Mouse (Mus musculus): ENCODE measurements around the gene Btbd16. TPM values are rescaled to one million over a fixed set of nuclear protein-coding genes. Genes with fewer than 3 reads are reported as not detected.
A peak's percentile ranks its signal among the peaks of the same experiment; 100 is the strongest.

Btbd16 gene
- total RNA-seq, 2 experiments from 2014 or later, result 0.86 to 0.87 TPM

DNA sequence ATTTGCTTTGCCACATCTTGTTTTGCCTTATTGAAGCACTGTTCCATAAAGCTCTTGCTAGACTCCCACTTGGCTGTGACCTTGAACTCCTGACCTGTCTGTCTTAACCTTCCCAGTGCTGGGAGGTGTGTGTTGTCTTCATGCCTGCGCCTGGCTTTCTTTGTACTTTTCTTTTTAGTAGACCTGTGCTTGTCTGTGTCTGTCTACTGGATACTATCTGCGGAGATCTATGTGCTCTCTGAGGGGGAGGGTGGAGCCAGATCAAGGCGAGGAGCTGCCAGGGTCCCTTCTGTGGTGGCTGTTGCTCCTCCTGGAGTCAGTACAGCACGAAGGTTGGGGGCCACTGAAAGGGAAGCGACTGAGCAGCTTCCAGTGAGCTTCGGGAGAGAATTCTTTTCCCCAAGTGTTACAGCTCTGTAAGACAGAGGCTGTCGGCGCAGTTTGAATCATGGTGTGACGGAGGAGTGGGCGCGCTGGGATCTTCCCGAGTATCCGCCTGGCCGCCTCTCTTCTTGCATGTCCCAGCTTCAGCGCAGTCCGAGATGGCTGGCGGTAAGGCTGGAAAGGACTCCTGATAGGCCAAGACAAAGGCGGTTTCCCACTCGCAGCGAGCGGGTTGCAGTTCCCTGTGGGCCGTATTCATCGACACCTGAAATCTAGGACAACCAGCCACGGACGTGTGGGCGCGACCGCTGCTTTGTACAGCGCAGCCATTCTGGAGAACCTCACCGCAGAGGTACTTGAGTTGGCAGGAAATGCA, 7.3 kb upstream of the Btbd16 start:
- DNase-seq (ENCODE audit: extremely low spot score in 1 of 2, low spot score in 1 of 2), result no peak

DNA sequence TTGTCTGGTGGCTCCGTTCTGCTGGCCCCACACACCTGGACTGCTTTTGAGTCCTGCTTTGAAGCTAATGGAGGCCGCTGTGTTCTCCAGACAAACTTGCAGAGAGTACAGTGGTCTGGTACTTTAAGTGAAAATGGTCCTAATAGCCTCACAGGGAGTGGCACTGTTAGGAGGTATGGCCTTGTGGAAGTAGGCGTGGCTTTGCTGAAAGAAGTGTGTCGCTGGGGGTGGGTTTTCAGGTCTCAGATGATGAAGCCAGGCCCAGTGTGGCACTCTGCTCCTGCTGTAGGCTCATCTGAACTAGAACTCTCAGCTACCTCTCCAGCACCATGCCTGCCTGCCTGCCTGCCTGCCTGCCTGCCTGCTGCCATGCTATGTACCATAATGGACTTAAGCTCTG, 5.7 kb upstream of the Btbd16 start:
- DNase-seq (ENCODE audit: extremely low spot score in 1 of 2, low spot score in 1 of 2), result no peak

DNA sequence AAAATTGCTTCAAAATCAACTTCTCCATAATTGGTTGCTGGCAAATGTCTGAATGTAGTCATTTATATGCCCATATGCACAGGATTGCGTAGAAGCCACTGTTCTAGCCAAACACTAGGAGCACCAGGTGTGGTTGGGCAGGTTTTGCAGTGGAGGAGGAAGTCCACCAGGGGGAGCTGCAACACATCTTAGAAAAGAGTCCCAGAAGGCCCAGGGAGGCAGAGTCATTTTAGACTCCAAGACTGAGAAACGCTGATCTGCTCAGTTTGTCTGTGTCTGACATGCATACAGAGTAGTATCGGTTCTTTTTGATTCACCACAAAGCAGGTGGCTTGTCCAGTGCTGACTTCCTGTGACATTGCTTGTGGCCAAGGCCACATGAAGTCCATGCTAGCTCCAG, 3.2 kb upstream of the Btbd16 start:
- peak; percentile 59 to 90 for DNase-seq (ENCODE audit: extremely low spot score in 1 of 2, low spot score in 1 of 2)

DNA sequence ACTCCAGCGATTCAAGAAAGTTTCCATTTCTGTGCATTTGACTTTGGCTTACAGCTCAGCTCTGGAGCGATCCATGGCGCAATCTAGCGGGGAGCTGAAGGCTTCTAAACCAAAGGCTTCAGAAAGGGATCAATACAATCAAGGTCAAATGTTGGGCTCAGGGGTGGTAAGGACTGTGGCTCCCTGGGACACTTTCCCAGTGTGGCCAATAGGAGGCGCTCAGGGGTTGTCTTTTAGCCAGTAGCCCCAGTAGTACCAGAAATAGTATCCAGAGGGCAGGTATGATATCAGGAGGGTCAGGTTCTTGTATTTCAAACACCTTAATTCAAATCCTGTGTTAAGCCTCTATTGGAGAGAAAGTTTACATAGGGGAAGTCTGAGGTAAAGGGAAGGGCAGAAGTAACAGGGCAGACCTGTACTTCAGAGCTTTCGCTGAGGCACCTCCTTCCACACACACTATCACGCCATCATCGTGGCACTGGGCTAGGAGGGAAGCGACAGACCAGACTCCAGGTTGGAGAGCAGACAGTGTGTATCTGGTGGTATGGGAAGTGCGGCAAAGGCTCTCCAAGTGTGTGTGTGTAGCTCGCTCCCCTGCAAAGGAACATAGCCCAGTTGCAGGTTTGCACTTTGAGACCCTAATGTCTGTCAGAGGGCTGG, 568 bp upstream of the Btbd16 start:
- DNase-seq (ENCODE audit: extremely low spot score in 1 of 2, low spot score in 1 of 2), result peak in 1 of 2 experiments; percentile 51

DNA sequence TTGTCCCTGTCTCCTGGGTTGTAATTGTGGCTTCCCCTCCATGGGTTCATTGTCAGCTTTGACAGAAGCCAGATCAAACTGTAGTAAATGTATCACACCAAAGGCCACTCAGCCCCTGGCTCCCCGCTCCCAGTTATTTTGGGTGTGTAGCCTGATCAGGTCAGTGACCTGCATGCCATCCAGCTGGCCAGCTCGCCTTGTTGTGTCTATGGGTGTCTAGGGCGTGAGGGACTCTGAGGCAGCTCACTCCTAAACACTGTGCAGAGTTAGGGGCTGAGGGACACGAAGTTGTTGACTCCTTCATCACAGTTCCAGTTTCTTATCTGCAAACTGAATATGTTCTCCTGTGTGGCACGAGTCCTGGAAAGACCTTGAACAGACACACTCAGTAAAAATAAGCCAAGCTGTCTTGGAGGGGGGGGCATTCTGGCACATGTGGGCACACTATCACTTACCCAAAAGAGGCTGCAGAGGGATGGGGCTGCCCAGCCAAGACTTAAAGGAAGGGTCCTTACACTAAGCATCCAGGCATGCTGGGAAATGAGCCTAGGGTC, 7.1 kb downstream of the Btbd16 start:
- no peak for DNase-seq (ENCODE audit: extremely low spot score in 1 of 2, low spot score in 1 of 2)

DNA sequence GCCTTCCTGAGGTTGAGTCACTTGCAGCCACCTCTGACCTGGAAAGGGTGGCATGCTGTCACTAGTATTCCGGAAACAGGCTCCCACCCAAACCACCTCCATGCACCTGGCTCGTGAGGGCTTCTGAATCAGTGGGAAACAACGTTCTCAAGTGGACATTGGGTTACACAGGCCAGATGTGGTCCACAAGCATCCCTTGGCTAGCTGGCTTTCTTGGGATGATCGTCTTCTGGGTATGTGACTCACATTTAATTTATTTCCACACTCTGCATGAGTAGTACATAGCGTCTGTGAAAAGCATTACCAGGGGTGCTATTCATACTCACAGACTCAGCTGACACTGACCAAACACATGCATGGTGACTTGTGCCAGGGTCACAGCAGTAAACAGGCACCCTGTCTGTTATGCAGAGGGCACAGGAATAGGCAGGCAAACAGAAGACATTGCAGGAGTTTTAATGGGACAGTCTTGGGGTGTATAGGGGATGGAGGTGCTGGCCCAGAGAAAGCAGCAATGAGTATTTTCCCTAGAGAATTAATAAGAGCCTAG, 8.7 kb downstream of the Btbd16 start:
- no peak for DNase-seq (ENCODE audit: extremely low spot score in 1 of 2, low spot score in 1 of 2)

DNA sequence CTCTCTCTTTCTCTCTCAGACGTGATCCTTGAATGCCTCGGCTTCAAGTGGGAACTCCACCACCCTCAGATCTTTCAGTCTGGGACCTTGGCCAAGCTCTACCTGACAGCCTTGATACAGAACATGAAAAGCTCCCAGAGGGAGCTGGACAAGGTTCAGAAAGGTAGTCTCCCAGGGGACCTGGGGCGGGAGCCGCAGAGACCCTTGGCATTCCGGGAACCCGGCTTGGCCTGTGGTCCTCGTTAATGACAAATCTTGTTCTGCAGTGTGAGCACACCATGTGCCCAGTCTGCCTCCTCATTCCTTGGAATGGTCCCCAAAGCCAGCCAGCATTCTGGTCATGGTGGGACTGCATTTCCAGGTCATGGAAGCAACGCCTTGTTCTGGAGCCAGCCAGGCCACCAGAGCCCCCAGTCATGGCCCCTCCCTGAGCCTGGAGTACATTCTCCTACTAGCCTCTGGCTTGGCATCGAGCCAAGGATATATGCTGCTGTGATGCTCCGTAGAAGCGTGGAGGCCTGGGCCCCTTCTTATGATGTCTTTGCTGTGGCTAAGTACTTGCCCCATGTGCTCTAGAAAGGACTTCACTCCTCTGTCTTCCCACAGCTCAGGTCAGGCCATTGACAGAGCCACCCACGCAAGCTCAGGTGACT, 12.2 kb downstream of the Btbd16 start:
- DNase-seq (ENCODE audit: extremely low spot score in 1 of 2, low spot score in 1 of 2), result no peak

DNA sequence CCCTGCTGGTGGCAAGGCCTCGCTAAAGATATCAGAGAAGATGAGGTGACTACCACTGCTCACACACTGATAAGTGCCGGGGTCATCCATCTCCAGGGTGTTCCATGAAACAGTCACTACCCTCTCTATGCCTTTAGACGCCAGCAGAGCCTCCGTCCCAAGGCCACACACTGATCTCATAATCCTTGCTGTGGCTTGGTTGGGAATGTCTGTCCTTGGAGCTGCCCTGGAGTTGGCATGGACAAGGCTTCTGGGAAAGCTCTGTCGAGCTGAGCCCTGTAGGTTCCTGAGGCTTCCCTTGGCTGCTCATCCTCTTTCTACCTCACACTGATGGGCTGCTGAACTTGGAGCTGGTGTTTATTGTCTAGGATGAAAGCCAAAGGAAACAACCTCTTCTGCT, 12.8 kb downstream of the Btbd16 start:
- no peak for DNase-seq (ENCODE audit: extremely low spot score in 1 of 2, low spot score in 1 of 2)

DNA sequence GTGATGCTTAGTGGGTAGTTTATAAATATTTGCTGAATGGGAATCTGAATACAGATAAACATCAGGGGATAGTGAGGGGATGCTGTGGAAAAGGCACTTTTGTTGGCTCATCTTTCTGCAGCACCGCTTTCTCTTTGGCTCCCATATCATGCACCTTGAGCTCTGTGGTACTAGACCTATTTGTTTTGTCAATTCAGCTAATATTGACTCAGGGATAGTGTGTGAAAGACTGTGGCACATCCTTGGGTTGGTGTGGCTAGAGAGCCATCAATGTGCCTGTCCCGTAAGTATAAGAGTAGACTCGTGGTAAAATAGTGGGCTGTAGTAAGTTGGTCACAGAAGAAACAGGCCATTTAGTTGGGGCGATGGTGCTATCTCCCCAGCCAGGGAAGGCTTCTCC, 13.7 kb downstream of the Btbd16 start:
- DNase-seq (ENCODE audit: extremely low spot score in 1 of 2, low spot score in 1 of 2), result no peak

DNA sequence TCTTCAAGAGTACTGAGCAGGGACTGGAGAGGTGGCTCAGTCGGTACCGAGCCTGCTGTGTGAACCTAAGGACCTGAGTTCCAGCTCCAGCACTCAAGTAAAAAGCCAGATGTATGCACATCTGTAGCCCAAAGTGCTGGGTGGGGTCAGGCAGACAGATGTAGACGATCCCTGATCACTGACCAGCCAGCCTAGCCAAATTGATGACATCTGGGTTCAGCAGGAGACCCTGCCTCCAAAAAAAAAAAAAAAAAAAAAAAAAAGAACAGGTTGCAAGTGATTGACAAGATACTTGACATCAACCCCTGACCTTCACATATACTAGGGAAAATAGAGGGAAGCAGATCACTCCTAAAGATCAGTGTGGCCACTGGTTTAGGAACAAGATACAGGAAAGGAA, 15.1 kb downstream of the Btbd16 start:
- no peak for DNase-seq (ENCODE audit: extremely low spot score in 1 of 2, low spot score in 1 of 2)

DNA sequence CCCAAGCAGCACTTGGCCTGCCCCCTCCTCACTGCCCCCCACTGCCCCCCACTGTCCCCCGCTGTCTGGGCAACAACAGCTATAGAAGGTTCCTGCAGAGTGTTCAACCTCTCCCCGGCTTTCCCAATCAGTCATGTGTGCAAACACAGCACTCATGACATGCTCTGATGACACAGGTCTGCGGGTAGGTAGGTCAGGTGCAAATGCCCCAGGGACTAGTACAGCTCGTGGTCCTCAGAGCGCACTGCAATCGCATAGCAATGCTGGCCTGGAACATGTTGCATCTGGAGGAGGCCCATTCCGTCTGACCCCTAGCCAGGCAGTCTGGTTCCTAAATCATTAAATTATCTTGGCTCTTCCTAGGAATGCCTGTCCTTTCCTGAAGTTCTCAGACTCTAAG, 15.6 kb downstream of the Btbd16 start:
- DNase-seq (ENCODE audit: extremely low spot score in 1 of 2, low spot score in 1 of 2), result no peak

DNA sequence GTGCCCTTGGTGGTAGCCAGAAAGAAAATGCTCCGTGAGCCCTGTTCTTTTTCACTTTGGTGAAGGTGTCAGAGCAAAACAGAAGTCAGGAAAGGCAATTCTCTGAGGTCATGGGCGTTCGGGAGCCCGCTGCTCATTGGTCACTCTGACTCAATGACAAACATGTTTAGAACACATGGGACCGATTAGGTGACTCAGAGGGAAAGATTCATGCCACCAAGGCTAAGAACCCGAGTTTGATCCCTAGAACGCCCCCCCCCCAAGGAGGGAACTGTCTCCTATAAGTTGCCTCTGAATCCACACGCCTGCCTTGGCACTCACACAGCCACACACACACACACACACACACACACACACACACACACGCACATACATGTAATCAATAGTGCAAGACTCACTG, 19.8 kb downstream of the Btbd16 start:
- DNase-seq (ENCODE audit: extremely low spot score in 1 of 2, low spot score in 1 of 2), result no peak

DNA sequence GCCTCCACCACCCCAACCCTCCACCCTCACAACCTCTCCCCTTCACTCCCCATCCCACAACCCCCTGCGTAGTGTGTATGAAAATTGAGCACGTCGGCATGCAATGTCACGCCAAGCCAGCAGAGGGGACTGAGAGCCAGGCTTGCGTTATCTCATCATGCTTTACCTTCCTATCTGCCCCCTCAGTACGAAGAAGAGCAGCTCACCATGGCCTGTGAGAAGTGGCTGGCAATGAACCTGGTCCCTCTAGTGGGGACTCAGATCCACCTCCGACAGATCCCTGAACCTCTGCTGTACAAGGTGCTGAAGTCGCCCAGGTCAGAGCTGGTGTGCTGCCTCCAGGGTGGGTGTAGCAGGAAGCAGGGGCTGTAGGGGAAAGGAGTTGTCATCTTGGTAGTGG, 22.9 kb downstream of the Btbd16 start:
- DNase-seq (ENCODE audit: extremely low spot score in 1 of 2, low spot score in 1 of 2), result no peak

DNA sequence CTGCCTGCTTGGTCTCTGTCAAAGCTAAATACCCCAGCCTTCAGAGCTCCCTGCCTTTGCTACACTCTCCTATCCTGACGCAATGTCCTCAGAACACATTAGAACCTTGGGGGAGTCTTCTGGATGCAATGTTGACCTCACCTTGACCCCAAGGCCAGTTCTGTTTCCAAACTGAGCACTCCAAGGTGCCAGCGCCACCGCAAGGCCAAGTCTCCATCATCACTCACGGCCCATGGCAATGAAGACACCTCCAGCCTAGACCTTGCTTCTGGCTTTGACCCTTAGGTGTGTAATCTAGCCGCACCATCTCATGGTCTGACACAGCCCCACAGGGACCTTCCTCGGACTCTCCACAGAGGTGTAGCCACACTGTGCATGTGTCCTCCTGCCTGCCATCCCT, 23.7 kb downstream of the Btbd16 start:
- no peak for DNase-seq (ENCODE audit: extremely low spot score in 1 of 2, low spot score in 1 of 2)

DNA sequence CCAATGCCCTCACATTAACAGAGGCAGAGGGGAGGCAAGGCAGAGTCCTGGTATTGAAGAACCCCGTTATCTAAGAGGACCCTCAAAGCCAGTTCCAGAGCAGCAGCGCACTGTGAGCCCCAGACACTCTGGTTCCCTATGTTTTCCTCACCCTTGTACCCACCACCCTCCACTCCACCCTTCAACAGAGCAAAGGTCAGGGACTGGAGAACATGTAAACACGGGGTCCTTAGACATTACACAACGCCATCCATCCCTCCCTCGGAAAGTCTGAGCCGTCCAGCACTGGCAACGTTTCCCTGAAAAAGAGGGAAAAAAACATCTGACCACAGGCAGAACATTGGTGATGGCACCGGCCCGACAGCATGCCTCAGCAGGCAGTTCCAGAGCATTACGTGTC, 25.5 kb downstream of the Btbd16 start:
- no peak for DNase-seq (ENCODE audit: extremely low spot score in 1 of 2, low spot score in 1 of 2)

DNA sequence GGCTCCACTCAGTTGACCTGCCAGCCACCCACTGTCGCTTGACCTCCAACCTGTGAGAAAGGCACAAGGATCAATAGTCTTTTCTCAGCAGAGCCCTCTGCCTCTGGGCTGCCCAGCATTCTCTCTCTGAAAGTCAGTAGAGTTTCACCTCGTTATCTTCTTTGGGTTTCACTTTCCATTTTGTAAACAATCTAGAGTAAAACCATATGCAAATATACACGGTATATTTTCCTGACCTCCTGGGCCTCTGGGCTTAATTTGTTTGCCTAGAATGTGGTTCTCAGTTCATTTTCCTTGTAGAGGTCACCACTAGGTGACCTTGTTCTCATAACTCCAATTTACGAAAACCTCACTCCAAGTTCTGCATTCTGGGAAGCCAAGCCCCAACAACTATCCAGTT, 26.8 kb downstream of the Btbd16 start:
- DNase-seq (ENCODE audit: extremely low spot score in 1 of 2, low spot score in 1 of 2), result no peak

DNA sequence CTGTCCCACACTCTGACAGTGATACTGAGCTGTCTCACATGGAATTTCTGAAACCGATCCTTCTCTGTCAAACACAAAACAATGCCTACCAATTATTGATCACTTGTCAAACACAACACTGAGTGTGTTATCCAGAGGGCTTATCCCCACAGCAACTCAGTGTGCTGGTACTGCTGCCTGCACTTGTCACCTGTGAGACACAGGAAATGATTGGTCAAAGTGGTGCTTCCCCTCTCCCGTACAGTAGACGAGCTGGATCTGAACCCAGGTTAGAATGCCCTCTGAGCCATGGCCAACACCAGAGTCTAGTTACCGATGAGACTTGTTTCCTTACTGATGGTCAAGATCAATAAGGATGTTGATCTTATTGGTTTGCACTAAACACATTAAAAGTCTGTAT, 27.9 kb downstream of the Btbd16 start:
- no peak for DNase-seq (ENCODE audit: extremely low spot score in 1 of 2, low spot score in 1 of 2)

DNA sequence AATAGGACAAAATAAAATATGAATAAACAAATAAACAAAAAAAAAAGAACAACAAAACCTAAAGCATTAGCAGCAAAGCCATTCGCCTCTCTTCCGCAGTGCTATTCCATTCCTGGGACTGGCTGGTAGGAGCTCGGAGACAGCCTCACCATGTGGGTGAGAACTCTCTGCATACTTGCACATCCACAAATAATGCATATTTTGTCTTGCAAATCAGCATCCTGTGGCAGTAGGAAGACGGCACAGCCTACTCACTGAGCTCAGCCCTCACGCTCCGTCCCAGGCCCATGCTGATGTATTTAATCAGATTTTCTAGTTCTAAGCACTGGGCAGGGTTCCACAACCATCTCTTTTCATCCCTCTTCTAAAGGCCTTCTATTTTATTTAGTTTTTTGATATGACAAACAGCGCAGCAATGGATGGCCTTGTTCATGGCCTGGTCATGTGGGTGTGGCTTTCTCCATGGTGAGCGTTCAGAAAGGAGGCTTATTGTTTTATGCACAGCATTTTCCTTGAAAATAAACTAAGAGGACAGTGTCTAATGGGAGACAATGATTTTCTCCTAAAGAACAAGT, 29.5 kb downstream of the Btbd16 start:
- no peak for DNase-seq (ENCODE audit: extremely low spot score in 1 of 2, low spot score in 1 of 2)

DNA sequence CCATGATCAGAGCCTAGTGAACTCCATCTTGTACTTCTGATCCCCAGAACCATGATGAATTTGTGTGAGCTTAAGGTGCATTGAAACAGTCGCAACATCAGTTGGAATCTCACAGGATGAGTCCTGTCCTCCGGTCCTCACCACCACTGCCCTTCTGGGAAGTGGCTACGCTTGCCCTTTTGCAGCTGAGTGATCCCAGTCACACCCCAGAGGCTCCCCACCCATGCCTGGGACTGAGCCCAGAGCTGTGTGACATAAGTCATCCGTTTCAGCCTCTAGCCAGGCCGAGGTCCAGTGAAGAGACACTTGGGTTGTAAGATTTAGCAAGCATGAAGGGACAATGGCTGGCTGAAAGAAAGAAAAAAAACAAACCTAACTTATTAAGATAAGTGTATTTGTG, 31.1 kb downstream of the Btbd16 start:
- no peak for DNase-seq (ENCODE audit: extremely low spot score in 1 of 2, low spot score in 1 of 2)

DNA sequence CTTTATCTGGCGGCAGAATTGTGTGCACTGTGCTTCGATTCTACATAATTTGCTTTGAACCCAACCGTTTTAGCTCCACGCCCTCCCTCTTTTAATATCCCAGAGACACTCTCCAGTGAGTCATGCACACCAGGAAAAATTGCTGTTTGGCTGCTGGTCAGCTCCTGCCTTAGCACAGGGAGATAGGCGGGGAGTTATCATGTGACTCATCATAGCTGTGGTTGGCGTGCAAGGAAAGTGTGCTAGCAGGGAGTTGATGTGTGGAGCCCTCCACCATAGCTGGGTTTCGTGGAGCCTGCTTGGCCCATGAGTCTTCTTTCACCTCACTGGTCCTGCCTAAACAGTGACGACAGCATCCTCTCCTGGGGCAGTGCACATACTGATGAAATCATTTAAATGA, 33.9 kb downstream of the Btbd16 start:
- peak; percentile 19 to 22 for DNase-seq (ENCODE audit: extremely low spot score in 1 of 2, low spot score in 1 of 2)

DNA sequence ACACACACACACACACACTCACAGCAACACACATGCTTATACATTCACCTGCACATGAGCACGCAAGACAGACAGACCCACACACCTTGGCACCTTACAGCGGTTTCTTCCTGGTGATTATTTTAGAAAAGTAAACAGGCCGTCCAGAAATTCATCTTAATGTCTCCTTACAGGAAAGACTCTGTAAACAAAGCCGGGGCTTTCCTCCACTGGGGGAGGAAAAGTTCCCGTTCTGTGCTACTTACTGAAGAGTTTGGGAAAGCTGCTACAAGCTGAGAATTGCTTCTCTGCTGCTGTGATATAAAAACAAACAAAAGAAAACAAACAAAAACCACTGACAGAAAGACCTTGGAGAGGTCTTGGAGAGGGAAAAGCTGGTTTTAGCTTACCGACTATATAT, 34.8 kb downstream of the Btbd16 start:
- DNase-seq (ENCODE audit: extremely low spot score in 1 of 2, low spot score in 1 of 2), result no peak
